Mouse (Mus musculus) forebrain, embryonic 13.5 days (tissue): ENCODE measurements around the gene Cabcoco1. TPM values are rescaled to one million over a fixed set of nuclear protein-coding genes. Genes with fewer than 3 reads are reported as not detected.

Source experiments
- ATAC-seq: fragments of 200-750 bp; cut with Nextera tagmentation; 2 replicates; pipeline ENCODE4 v1.8.0; 2017
- H3K27ac ChIP-seq: fragments of 300-500 bp; sonication (generic); 2 replicates; pipeline ENCODE4 v1.5.1; 2015; ENCODE audit warnings: inconsistent platforms, mild to moderate bottlenecking, moderate library complexity
- H3K27me3 ChIP-seq: fragments of 300-500 bp; sonication (generic); 2 replicates; pipeline ENCODE4 v1.6.1; 2015; ENCODE audit warnings: mild to moderate bottlenecking, inconsistent platforms
- H3K36me3 ChIP-seq: fragments of 300-500 bp; sonication (generic); 2 replicates; pipeline ENCODE4 v1.6.1; 2015; ENCODE audit warnings: mild to moderate bottlenecking, inconsistent platforms; ENCODE audit not compliant: poor library complexity, severe bottlenecking
- H3K4me1 ChIP-seq: fragments of 300-500 bp; sonication (generic); 2 replicates; pipeline ENCODE4 v1.6.1; 2015; ENCODE audit warnings: inconsistent platforms
- H3K4me2 ChIP-seq: fragments of 300-500 bp; sonication (generic); 2 replicates; pipeline ENCODE4 v1.6.1; 2015; ENCODE audit warnings: inconsistent platforms, mild to moderate bottlenecking, moderate library complexity
- H3K4me3 ChIP-seq: fragments of 300-500 bp; sonication (generic); 2 replicates; pipeline ENCODE4 v1.5.1; 2015; ENCODE audit warnings: mild to moderate bottlenecking, inconsistent platforms
- H3K9ac ChIP-seq: fragments of 300-500 bp; sonication (generic); 2 replicates; pipeline ENCODE4 v1.6.1; 2015; ENCODE audit warnings: mild to moderate bottlenecking, inconsistent platforms
- H3K9me3 ChIP-seq: fragments of 300-500 bp; sonication (generic); replicated peaks from 2 replicates; pipeline ENCODE4 v1.6.1; 2016; ENCODE audit warnings: inconsistent platforms
- WGBS: fragments of 180-500 bp; shearing (Covaris S2); methylation state at CpG from one replicate; pipeline ENCODE4 v1.1.7; 2015; 5-methylcytosine and 5-hydroxymethylcytosine counted together
- polyA plus RNA-seq: library from polyadenylated mRNA; unstranded; fragments of >200 nt; fragmentation: Nextera tagmentation; extraction: Ambion mirVana; gene quantifications from 2 replicates; pipeline ENCODE4 v1.2.1, GENCODE M21; 2015

The Cabcoco1 gene
- polyA plus RNA-seq, 1 experiment from 2014 or later: 0.44 TPM

- Histone ChIP-seq H3K4me3 (no peak overlapping the region), H3K27ac (no peak overlapping the region), H3K4me2 (no peak overlapping the region), H3K9ac (no peak overlapping the region), H3K27me3 (no peaks in the 10 kb centered on the region), H3K36me3 (no peaks in the 10 kb centered on the region), H3K4me1 (peaks cover 9% of the 10 kb centered on the region; the same call in 1 of the 2 replicates), H3K9me3 (no peaks in the 10 kb centered on the region)
- no peak for ATAC-seq
- 69% methylated on average over 8 of the region's 8 CpGs for WGBS
Measured at GRCm38 (mm10) chr10:68445244-68445811, 96.4 kb downstream of the Cabcoco1 start.

DNA sequence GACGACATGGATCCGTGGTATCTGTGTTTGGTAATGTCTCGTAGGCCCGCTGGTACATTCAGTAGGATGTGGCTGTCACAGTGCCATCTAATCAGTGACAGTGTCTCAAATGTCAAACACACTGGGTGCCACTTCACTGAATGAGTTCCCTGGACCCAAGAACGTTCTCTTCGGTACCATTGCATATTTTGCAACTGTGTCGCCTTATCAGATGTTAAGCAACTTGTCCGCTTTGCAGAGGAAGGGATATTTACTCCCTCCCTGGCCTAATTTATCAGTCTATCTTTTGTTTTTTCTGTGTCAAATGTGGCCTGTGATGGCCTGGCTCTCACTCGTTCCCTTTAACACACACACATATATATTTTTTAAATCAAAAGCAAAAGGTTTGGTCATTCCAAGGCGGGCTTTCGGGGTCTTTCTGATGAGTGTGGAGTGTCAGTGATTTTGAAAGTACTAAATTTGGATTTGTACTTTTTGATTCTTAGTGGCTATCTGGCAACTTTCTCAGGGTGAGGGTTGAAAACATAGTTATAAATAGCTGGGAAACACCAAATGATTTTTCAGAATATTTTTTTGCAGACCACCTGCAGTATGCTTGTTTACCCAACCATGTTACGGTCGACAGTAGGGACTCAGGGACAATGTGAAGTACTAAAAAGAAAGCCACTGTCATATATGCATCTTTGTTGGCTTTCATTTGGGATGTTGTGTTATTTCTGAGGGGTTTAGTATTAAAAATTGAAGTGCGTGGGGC lies 97.2 kb downstream of the Cabcoco1 start:
- 91% methylated on average over 14 of the region's 14 CpGs for WGBS
- no peaks in the 10 kb centered on the region for H3K27me3 ChIP-seq

DNA sequence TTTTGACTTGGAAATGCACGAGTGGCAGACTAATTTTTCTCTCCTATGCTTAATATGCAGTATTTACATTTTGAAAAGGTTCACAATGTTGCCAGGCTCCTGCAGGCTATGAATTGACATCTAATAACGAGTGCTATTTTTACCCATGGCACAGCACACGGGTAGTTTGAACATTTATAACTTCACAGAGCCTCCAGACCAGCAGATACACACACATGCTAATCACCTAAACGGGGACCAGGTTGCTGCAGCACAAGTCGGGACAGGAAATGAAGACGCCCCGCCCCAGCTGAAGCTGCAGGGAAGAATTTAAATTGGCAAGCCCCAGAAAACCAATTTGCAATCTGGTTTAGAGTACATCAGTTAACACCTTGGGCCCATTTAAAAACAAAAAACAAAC lies 98.6 kb downstream of the Cabcoco1 start:
- Histone ChIP-seq H3K4me1 (peaks cover 9% of the 10 kb centered on the region; the same call in 1 of the 2 replicates), H3K27ac (no peak overlapping the region), H3K4me3 (no peak overlapping the region), H3K9me3 (no peaks in the 10 kb centered on the region), H3K9ac (no peak overlapping the region), H3K4me2 (0 out of 2 replicates have a peak overlapping the region, but pooled peaks have one; percentile 1), H3K27me3 (no peaks in the 10 kb centered on the region), H3K36me3 (no peaks in the 10 kb centered on the region)
- 0 out of 2 replicates have a peak, but pooled peaks have one; percentile 62 for ATAC-seq
- WGBS: 24% methylated on average over 7 of the region's 7 CpGs

More for the DNA sequence above, 97.2 kb downstream of the Cabcoco1 start:
- no peaks in the 10 kb centered on the region for H3K9me3 ChIP-seq
- no peak overlapping the region for H3K4me2 ChIP-seq
- H3K27ac ChIP-seq: no peak overlapping the region
- no peak overlapping the region for H3K4me3 ChIP-seq
- ATAC-seq: no peak
- H3K9ac ChIP-seq: no peak overlapping the region
- no peaks in the 10 kb centered on the region for H3K36me3 ChIP-seq
- peaks cover 9% of the 10 kb centered on the region; the same call in 1 of the 2 replicates for H3K4me1 ChIP-seq

DNA sequence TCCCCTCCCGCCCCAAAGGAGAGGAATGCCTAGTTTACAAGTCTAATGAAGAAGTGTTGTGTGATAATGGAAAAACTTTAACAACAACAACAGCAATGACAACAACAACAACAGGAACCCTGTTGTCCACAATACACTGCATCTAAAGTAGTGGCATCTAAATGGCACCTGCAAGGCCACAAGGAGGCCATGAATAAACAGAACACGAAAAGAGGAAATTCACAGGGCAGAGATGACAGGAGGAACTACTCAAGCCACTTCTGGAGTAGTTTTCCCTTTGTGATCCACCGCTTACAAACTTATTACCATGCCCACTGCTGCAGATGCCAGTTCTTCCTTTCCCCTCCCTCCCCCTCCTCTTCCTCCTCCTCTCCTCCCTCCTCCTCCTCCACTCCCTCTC lies 99.0 kb downstream of the Cabcoco1 start:
- Histone ChIP-seq H3K4me3 (no peak overlapping the region), H3K27me3 (no peaks in the 10 kb centered on the region), H3K27ac (no peak overlapping the region), H3K4me2 (0 out of 2 replicates have a peak overlapping the region, but pooled peaks have one; percentile 1), H3K9ac (no peak overlapping the region), H3K9me3 (no peaks in the 10 kb centered on the region), H3K36me3 (no peaks in the 10 kb centered on the region), H3K4me1 (peaks cover 9% of the 10 kb centered on the region; the same call in 1 of the 2 replicates)
- ATAC-seq: no peak
- 26% methylated on average over 3 of the region's 3 CpGs for WGBS

DNA sequence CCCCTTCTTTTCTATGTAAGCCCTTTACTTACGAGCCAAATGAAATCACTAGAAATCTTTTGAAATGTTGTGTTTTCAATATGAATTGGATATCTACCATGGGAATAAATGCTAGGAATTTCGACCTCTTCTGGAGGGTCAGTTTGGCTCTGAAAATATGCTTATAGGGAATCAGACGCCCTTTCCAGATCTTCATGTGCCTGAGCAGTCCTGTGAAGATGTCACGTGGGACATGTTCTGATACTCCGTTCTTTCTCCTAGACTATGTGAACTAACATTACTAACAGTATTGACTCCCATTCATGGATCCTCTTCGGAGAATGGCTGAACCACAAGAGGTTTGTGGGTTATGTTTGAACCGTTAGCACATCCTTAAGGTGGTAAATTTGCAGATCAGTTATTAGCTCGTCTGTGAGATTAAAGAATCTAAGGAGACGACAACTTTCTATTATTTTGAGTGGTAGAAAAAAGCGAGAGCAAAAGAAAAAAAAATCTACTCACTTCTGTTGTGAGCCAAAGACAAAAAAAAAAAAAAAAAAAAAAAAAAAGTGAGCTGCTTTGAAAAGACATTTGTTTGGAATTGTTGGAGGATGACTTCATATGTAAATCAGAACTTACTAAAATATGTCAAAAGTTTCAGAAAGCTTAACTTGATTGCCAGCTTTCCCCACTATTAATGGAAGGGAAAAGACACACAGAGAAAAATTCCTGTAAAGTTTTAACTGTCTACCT lies 99.6 kb downstream of the Cabcoco1 start:
- no peak overlapping the region for H3K9ac ChIP-seq
- no peak overlapping the region for H3K4me2 ChIP-seq
- H3K27me3 ChIP-seq: no peaks in the 10 kb centered on the region
- H3K27ac ChIP-seq: no peak overlapping the region
- no peaks in the 10 kb centered on the region for H3K9me3 ChIP-seq
- no peaks in the 10 kb centered on the region for H3K36me3 ChIP-seq
- no peak overlapping the region for H3K4me3 ChIP-seq
- H3K4me1 ChIP-seq: peaks cover 9% of the 10 kb centered on the region; the same call in 1 of the 2 replicates
- 67% methylated on average over 10 of the region's 10 CpGs for WGBS
- no peak for ATAC-seq

DNA sequence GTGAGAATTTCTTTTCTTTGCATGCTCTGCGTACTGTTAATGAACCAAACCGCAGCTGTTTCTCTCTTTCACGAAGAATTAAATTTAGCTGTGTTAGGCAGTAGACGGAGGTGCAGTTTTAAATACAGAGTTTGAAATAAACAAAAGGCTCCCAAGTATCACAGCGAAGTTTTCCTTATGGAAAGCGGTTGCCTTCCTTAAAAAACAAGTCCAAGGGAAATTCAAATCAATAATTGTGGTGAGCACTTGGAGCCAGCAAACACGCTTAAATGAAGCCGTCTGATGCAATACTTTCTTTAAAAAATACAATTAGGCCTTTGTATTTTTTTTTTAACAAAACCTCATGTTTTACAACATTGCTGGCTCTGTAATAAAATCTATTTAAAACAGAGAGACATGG lies 101.2 kb downstream of the Cabcoco1 start:
- H3K36me3 ChIP-seq: no peaks in the 10 kb centered on the region
- 53% methylated on average over 8 of the region's 8 CpGs for WGBS

GRCm38 (mm10) chr10:68435754-68436153 lies 105.9 kb downstream of the Cabcoco1 start:
- no peak for ATAC-seq
- H3K4me1 ChIP-seq: no peaks in the 10 kb centered on the region; the same call in 1 of the 2 replicates
- H3K4me3 ChIP-seq: no peak overlapping the region
- no peaks in the 10 kb centered on the region for H3K9me3 ChIP-seq
- no peaks in the 10 kb centered on the region for H3K36me3 ChIP-seq
- H3K4me2 ChIP-seq: no peak overlapping the region
- no peaks in the 10 kb centered on the region for H3K27me3 ChIP-seq
- no peak overlapping the region for H3K27ac ChIP-seq
- 89% methylated on average over 7 of the region's 7 CpGs for WGBS
- no peak overlapping the region for H3K9ac ChIP-seq

More for the DNA sequence above, 101.2 kb downstream of the Cabcoco1 start:
- Histone ChIP-seq H3K27ac (no peak overlapping the region), H3K4me2 (no peak overlapping the region), H3K9ac (no peak overlapping the region), H3K9me3 (no peaks in the 10 kb centered on the region), H3K4me3 (no peak overlapping the region), H3K27me3 (no peaks in the 10 kb centered on the region), H3K4me1 (peaks cover 9% of the 10 kb centered on the region; the same call in 1 of the 2 replicates)
- no peak for ATAC-seq

GRCm38 (mm10) chr10:68435001-68435560 lies 106.6 kb downstream of the Cabcoco1 start:
- Histone ChIP-seq H3K27ac (no peak overlapping the region), H3K4me2 (no peak overlapping the region), H3K9me3 (no peaks in the 10 kb centered on the region), H3K4me1 (no peaks in the 10 kb centered on the region; the same call in 1 of the 2 replicates), H3K4me3 (no peak overlapping the region), H3K27me3 (no peaks in the 10 kb centered on the region), H3K9ac (no peak overlapping the region), H3K36me3 (no peaks in the 10 kb centered on the region)
- ATAC-seq: no peak
- 63% methylated on average over 13 of the region's 13 CpGs for WGBS

DNA sequence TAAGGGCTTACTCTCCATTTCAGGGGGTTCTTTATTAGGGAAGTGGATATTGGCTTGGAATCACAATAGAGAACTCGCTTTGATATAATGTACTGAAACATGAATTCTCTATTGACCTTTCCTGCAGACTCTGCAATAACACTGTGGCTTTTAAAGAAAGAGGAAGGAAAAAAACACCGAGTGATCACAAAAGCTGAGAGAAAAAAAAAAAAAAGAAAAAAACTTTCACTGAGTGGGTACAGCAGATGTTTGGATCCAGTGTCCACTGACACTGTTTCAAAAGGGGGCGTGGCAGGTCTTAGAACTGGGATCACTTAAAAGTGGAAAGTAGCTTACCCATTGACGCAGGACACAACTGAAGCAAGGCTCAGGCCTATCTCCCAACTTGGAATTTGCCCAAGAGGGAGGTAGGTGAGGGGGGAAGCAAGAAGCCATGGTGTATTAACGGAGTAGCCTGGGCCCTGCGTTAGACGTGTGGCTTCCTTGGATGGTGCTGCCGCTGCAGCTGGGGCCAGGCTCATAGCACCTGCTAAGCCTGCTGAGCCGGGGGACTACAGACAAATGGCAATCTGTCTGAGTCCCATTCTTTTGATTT lies 107.6 kb downstream of the Cabcoco1 start:
- no peak for ATAC-seq
- no peak overlapping the region for H3K4me3 ChIP-seq
- no peak overlapping the region for H3K9ac ChIP-seq
- 63% methylated on average over 9 of the region's 9 CpGs for WGBS
- H3K9me3 ChIP-seq: no peaks in the 10 kb centered on the region
- no peaks in the 10 kb centered on the region; the same call in 1 of the 2 replicates for H3K4me1 ChIP-seq
- H3K27ac ChIP-seq: no peak overlapping the region
- no peak overlapping the region for H3K4me2 ChIP-seq
- no peaks in the 10 kb centered on the region for H3K27me3 ChIP-seq
- no peaks in the 10 kb centered on the region for H3K36me3 ChIP-seq

DNA sequence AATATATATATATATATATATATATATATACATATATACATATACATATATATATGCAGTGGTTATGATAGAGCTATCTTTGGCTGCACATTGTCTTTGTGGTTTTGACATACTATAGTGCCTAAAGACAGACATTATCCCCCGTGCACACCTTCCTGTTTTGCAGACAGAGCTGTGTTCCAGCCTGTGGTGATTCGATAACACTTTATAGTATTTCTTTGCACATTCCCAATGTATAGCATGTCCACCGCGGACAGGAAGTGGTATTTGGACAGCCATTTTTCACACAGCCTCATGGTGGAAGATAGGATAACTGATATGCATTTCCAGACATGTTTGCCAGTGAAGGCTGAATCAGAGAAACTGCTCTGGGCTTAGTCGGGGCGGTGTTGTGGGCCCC lies 110.3 kb downstream of the Cabcoco1 start:
- ATAC-seq: no peak
- Histone ChIP-seq H3K4me1 (no peaks in the 10 kb centered on the region; the same call in 1 of the 2 replicates), H3K27ac (no peak overlapping the region), H3K4me2 (no peak overlapping the region), H3K9me3 (no peaks in the 10 kb centered on the region), H3K36me3 (no peaks in the 10 kb centered on the region), H3K27me3 (no peaks in the 10 kb centered on the region), H3K4me3 (no peak overlapping the region), H3K9ac (no peak overlapping the region)
- WGBS: 94% methylated on average over 6 of the region's 6 CpGs

- H3K27me3 ChIP-seq: no peaks in the 10 kb centered on the region
- H3K9ac ChIP-seq: no peak overlapping the region
- no peak overlapping the region for H3K4me2 ChIP-seq
- 93% methylated on average over 13 of the region's 13 CpGs for WGBS
- H3K27ac ChIP-seq: no peak overlapping the region
- no peak for ATAC-seq
- H3K36me3 ChIP-seq: no peaks in the 10 kb centered on the region
- H3K4me1 ChIP-seq: no peaks in the 10 kb centered on the region; the same call in 1 of the 2 replicates
- H3K4me3 ChIP-seq: no peak overlapping the region
- H3K9me3 ChIP-seq: no peaks in the 10 kb centered on the region
Measured at GRCm38 (mm10) chr10:68430929-68431328, 110.8 kb downstream of the Cabcoco1 start.
